8 mouse cellular contexts compared by ENCODE assay signal in the genomic region with DNA sequence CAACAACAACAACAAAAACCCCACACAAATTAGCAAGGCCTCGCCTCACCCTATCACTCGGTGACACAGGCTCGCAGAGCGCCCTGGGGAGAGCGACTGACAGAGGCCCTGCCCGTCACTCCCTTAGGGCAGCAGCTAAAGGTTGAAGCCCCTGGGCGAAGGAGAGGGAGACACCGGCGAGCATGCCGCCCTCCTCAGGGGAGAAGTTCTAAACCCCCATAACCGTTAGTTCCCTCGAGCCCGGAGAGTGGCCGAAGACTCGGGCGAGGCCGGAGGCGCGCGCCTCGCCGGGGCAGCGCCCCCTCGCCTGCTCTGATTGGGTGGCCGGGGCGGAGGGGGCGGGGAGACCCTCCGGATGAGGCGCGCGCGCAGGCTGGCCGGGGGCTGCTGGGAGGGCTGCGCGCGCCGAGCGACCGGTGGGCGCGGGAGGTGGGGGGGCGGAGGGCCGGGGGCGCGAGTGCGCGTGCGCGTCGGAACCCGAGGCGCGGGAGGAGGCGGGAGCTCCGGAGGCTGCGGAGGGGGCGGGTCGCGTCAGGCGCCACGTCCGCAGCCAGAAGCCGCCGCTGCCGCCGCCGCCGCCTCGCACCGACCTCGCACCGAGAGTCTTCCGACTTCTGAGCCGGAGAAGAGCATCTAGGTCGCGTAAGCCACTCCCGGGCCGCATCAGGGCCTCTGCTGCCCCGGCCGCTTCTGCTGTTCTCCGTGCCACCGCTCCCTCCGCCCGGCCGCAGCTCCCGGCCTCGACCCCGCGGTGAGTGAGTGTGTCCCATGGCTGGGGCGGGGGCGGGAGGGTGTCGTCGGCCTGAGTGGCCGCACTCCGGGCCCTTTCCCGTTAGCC. TPM values are rescaled to one million over a fixed set of nuclear protein-coding genes. Genes with fewer than 3 reads are reported as not detected.
DNase-seq lines count a peak whose midpoint lies in the region; ATAC-seq and TF ChIP-seq lines count a peak whose summit lies in the region.

Gene Fhl4, minus strand, starts transcription at position 249 of the 838 bp plus-strand sequence.
Gene Tmem263, plus strand, starts transcription at position 381 of the 838 bp plus-strand sequence.

- H3K4me1 ChIP-seq in brown adipose tissue, adult 24 weeks (ENCODE audit: control insufficient read depth, insufficient read depth, insufficient read length, low read length), result no peaks in the 10 kb centered on the region
- peaks cover 21% of the 10 kb centered on the region for H3K4me1 ChIP-seq in heart, embryonic 13.5 days
- H3K4me1 ChIP-seq in kidney, postnatal 0 days (replicated peaks; ENCODE audit: insufficient read depth, low read length), result 0 out of 2 replicates have a peak, but pooled peaks cover 6% of the 10 kb centered on the region
- peaks cover 10% of the 10 kb centered on the region for H3K4me1 ChIP-seq in liver, embryonic 11.5 days (replicated peaks; ENCODE audit: control insufficient read depth, insufficient read depth, low read length)

- WGBS in heart, embryonic 13.5 days, result under 1% methylated on average over 70 of the region's 96 CpGs
- WGBS in kidney, postnatal 0 days, result under 1% methylated on average over 75 of the region's 96 CpGs
- under 1% methylated on average over 72 of the region's 96 CpGs for WGBS in liver, embryonic 11.5 days

- H3K27ac ChIP-seq in brown adipose tissue, adult 24 weeks (replicated peaks; ENCODE audit: low read depth, low read length), result peak within 1 kb of the TSS; percentile 82
- peak within 1 kb of the TSS; percentile 95 for H3K27ac ChIP-seq in heart, embryonic 13.5 days (replicated peaks)
- peak within 1 kb of the TSS; percentile 83 for H3K27ac ChIP-seq in kidney, postnatal 0 days
- peak within 1 kb of the TSS; percentile 94 for H3K27ac ChIP-seq in liver, embryonic 11.5 days (ENCODE audit: low read depth, low read length)

- peak within 1 kb of the TSS; percentile 49 for H3ac ChIP-seq in myocyte (ENCODE audit: control insufficient read depth, insufficient read length)

- peak; percentile 94 for DNase-seq in kidney, postnatal 0 days (ENCODE audit: low spot score)
- peak; percentile 92 for DNase-seq in liver, embryonic 11.5 days (ENCODE audit: low spot score)
- peak; percentile 81 to 90 for DNase-seq in spleen, postnatal 4 days (ENCODE audit: low spot score in 2 of 2)

- H3K27me3 ChIP-seq in heart, embryonic 13.5 days (replicated peaks), result no peaks in the 10 kb centered on the region
- H3K27me3 ChIP-seq in kidney, postnatal 0 days (ENCODE audit: insufficient read depth, low read length), result no peaks in the 10 kb centered on the region
- no peaks in the 10 kb centered on the region for H3K27me3 ChIP-seq in liver, embryonic 11.5 days (replicated peaks; ENCODE audit: control insufficient read depth, insufficient read depth, low read length)
- no peaks in the 10 kb centered on the region for H3K27me3 ChIP-seq in myocyte (ENCODE audit: control insufficient read depth, insufficient read depth, insufficient read length)

- H3K4me2 ChIP-seq in heart, embryonic 13.5 days, result peak within 1 kb of the TSS; percentile 82
- H3K4me2 ChIP-seq in kidney, postnatal 0 days (ENCODE audit: low read length), result peak within 1 kb of the TSS; percentile 96
- peak within 1 kb of the TSS; percentile 90 for H3K4me2 ChIP-seq in liver, embryonic 11.5 days
- peak within 1 kb of the TSS; percentile 93 for H3K4me2 ChIP-seq in myocyte (ENCODE audit: low read depth)

- H3K9me3 ChIP-seq in heart, embryonic 13.5 days, result no peaks in the 10 kb centered on the region
- no peaks in the 10 kb centered on the region for H3K9me3 ChIP-seq in kidney, postnatal 0 days (replicated peaks; ENCODE audit: low read length)
- no peaks in the 10 kb centered on the region for H3K9me3 ChIP-seq in liver, embryonic 11.5 days (ENCODE audit: control insufficient read depth, low read length)

- H3K36me3 ChIP-seq in heart, embryonic 13.5 days, result no peaks in the 10 kb centered on the region
- no peaks in the 10 kb centered on the region for H3K36me3 ChIP-seq in kidney, postnatal 0 days (ENCODE audit: insufficient read depth, low read length)
- no peaks in the 10 kb centered on the region for H3K36me3 ChIP-seq in liver, embryonic 11.5 days (ENCODE audit: control insufficient read depth, insufficient read depth, low read length)
- no peaks in the 10 kb centered on the region for H3K36me3 ChIP-seq in myocyte (ENCODE audit: control insufficient read depth, insufficient read depth)

- peaks cover 44% of the 10 kb centered on the region for H3K79me2 ChIP-seq in myocyte (ENCODE audit: control insufficient read depth, insufficient read depth)

- peak; percentile 80 for ATAC-seq in CD4-positive, CD25-positive, alpha-beta regulatory T cell, adult 4 months
- ATAC-seq in erythroid progenitor cell, adult 5-6 weeks (replicated peaks; ENCODE audit: low FRiP score, poor library complexity, severe bottlenecking), result peak; percentile 79
- peak; percentile 98 for ATAC-seq in heart, embryonic 13.5 days (ENCODE audit: extremely low read depth, insufficient number of reproducible peaks, low FRiP score, low TSS enrichment)
- peak; percentile 96 for ATAC-seq in kidney, postnatal 0 days (replicated peaks; ENCODE audit: low FRiP score, low read depth)
- ATAC-seq in liver, embryonic 11.5 days (replicated peaks; ENCODE audit: low FRiP score), result peak; percentile 93

- peak within 1 kb of the TSS; percentile 99 for H3K4me3 ChIP-seq in brown adipose tissue, adult 24 weeks (ENCODE audit: insufficient read depth, low read depth, low read length)
- peak within 1 kb of the TSS; percentile 87 for H3K4me3 ChIP-seq in heart, embryonic 13.5 days
- peak within 1 kb of the TSS; percentile 92 for H3K4me3 ChIP-seq in kidney, postnatal 0 days (replicated peaks; ENCODE audit: low read depth, low read length)
- peak within 1 kb of the TSS; percentile 88 for H3K4me3 ChIP-seq in liver, embryonic 11.5 days (ENCODE audit: low read depth, low read length)
- peak within 1 kb of the TSS; percentile 85 for H3K4me3 ChIP-seq in myocyte

- 0 out of 2 replicates have a peak, but pooled peaks have one; percentile 10 for TF ChIP-seq CTCF in kidney, postnatal 0 days (IDR thresholded peaks at IDR 0.05; ENCODE audit: low read depth)

- TF ChIP-seq POLR2A in myocyte (IDR thresholded peaks at IDR 0.05; ENCODE audit: insufficient read length, low read depth), result peak; percentile 65

- H3K9ac ChIP-seq in heart, embryonic 13.5 days, result peak within 1 kb of the TSS; percentile 99
- peak within 1 kb of the TSS; percentile 94 for H3K9ac ChIP-seq in kidney, postnatal 0 days (ENCODE audit: low read depth, low read length)
- H3K9ac ChIP-seq in liver, embryonic 11.5 days (ENCODE audit: low read depth, low read length), result peak within 1 kb of the TSS; percentile 94

TF ChIP-seq in myocyte, 11 proteins besides CTCF, POLR2A, EP300 and RAD21:
- peak; percentile 28 for TF ChIP-seq E2F4 (IDR thresholded peaks at IDR 0.05; ENCODE audit: insufficient read depth)
- TF ChIP-seq POLR2AphosphoS2 (IDR thresholded peaks at IDR 0.05; ENCODE audit: insufficient read length, low read depth), result peak; percentile 66
- no peak for TF ChIP-seq CEBPB (IDR thresholded peaks at IDR 0.05; ENCODE audit: insufficient read depth, poor library complexity, severe bottlenecking)
- TF ChIP-seq TCF12 (IDR thresholded peaks at IDR 0.05; ENCODE audit: insufficient read depth, poor library complexity, severe bottlenecking), result no peak
- no peak for TF ChIP-seq SRF (IDR thresholded peaks at IDR 0.05; ENCODE audit: control insufficient read depth, insufficient read length, low read depth)
- peak in 1 of 3 experiments; percentile 2 for TF ChIP-seq MYOG (IDR thresholded peaks at IDR 0.05; ENCODE audit: control insufficient read depth in 1 of 3, insufficient read depth in 1 of 3, insufficient read length in 2 of 3, low read depth in 2 of 3)

RNA-seq across cellular contexts. Expression of gene Fhl4, which starts in this region (rescaled TPM):
- polyA plus RNA-seq in CD4-positive, CD25-positive, alpha-beta regulatory T cell, adult 4 months (2017; shearing (Covaris generic)), result 1 to 10 TPM in 1 of 2 experiments, under 1 TPM in 1; 0.31 to 1.1 TPM
- not detected in 2 replicates for polyA plus RNA-seq in brown adipose tissue, adult 24 weeks (2012; ENCODE audit: insufficient read depth, insufficient read length, missing spikeins)
- not detected in 2 replicates for total RNA-seq in erythroid progenitor cell, adult 5-6 weeks (2015; ENCODE audit: low replicate concordance)
- not detected in 2 replicates for total RNA-seq in erythroid progenitor cell, adult 5-6 weeks (2017; ENCODE audit: low replicate concordance)
- 1.4 and 1.7 TPM in 2 replicates for polyA plus RNA-seq in heart, embryonic 13.5 days (2015; fragmentation: Nextera tagmentation; extraction: Ambion mirVana)
- polyA plus RNA-seq in kidney, postnatal 0 days (2015; fragmentation: Nextera tagmentation; extraction: Ambion mirVana), result 0.89 and 0.94 TPM in 2 replicates
- 0.44 and 1.3 TPM in 2 replicates for polyA plus RNA-seq in liver, embryonic 11.5 days (2014; fragmentation: Nextera tagmentation; extraction: Ambion mirVana)
- 0.24 TPM for polyA plus RNA-seq in myocyte (2012; fragmentation: generic; extraction: Trizol)

RNA-seq across cellular contexts. Expression of gene Tmem263, which starts in this region (rescaled TPM):
- polyA plus RNA-seq in CD4-positive, CD25-positive, alpha-beta regulatory T cell, adult 4 months (2017; shearing (Covaris generic)), result 10 to 100 TPM; 27.5 to 31.7 TPM
- 6.3 and 8.6 TPM in 2 replicates for polyA plus RNA-seq in brown adipose tissue, adult 24 weeks (2012; ENCODE audit: insufficient read depth, insufficient read length, missing spikeins)
- total RNA-seq in erythroid progenitor cell, adult 5-6 weeks (2015; ENCODE audit: low replicate concordance), result 10.1 and 11.7 TPM in 2 replicates
- 4.4 and 12.6 TPM in 2 replicates for total RNA-seq in erythroid progenitor cell, adult 5-6 weeks (2017; ENCODE audit: low replicate concordance)
- polyA plus RNA-seq in heart, embryonic 13.5 days (2015; fragmentation: Nextera tagmentation; extraction: Ambion mirVana), result 56.0 and 56.6 TPM in 2 replicates
- polyA plus RNA-seq in kidney, postnatal 0 days (2015; fragmentation: Nextera tagmentation; extraction: Ambion mirVana), result 49.7 and 56.7 TPM in 2 replicates
- polyA plus RNA-seq in liver, embryonic 11.5 days (2014; fragmentation: Nextera tagmentation; extraction: Ambion mirVana), result 45.5 and 45.8 TPM in 2 replicates
- polyA plus RNA-seq in myocyte (2012; fragmentation: generic; extraction: Trizol), result 12.6 TPM

Comparison
In these comparisons a context has a peak if more than half of its experiments do, and no peak if none do; other contexts are left out.
1. Peak in every context shown above with its lines: DNase-seq, ATAC-seq, H3K4me3 ChIP-seq and H3K27ac ChIP-seq.